Mouse (Mus musculus): ENCODE measurements around the gene Atp7a. TPM values are rescaled to one million over a fixed set of nuclear protein-coding genes. Genes with fewer than 3 reads are reported as not detected.

The Atp7a gene
- polyA plus RNA-seq, 1 experiment from 2014 or later: 35.5 TPM

GRCm38 (mm10) chrX:106171853-106172154 is 144.7 kb downstream of the Atp7a start:
- Histone ChIP-seq H3K27me3 (no peaks in the 10 kb centered on the region), H3K9ac (replicated peaks) (no peak overlapping the region), H3K36me3 (no peaks in the 10 kb centered on the region), H3K27ac (no peak overlapping the region), H3K9me3 (no peaks in the 10 kb centered on the region), H3K4me1 (replicated peaks) (no peaks in the 10 kb centered on the region), H3K4me3 (replicated peaks) (peak overlapping the region; percentile 23; the same call in 1 of the 2 replicates), H3K4me2 (peak overlapping the region; percentile 45)
- 60% methylated on average over 5 of the region's 6 CpGs for WGBS
- ATAC-seq (ENCODE audit: insufficient number of reproducible peaks, insufficient read depth, low FRiP score, low TSS enrichment, low read depth): no peak

Other genes starting within 250 kb of the Atp7a start
- gene Atrx, start 97.9 kb upstream of the Atp7a start, polyA plus RNA-seq (2016; fragmentation: Nextera tagmentation; extraction: Ambion mirVana): 252 and 261 TPM in 2 replicates
- gene Magt1, start 15.4 kb upstream of the Atp7a start, polyA plus RNA-seq (2016; fragmentation: Nextera tagmentation; extraction: Ambion mirVana): 62.8 and 63.7 TPM in 2 replicates
- gene Cox7b, start 11.6 kb upstream of the Atp7a start, polyA plus RNA-seq (2016; fragmentation: Nextera tagmentation; extraction: Ambion mirVana): 342 TPM in 2 replicates
- 0.31 and 0.35 TPM in 2 replicates for gene Tlr13, start 115.9 kb downstream of the Atp7a start, polyA plus RNA-seq (2016; fragmentation: Nextera tagmentation; extraction: Ambion mirVana)
- gene Pgk1, start 159.8 kb downstream of the Atp7a start, polyA plus RNA-seq (2016; fragmentation: Nextera tagmentation; extraction: Ambion mirVana): 337 and 358 TPM in 2 replicates
- 6.5 and 8.5 TPM in 2 replicates for gene Taf9b, start 193.9 kb downstream of the Atp7a start, polyA plus RNA-seq (2016; fragmentation: Nextera tagmentation; extraction: Ambion mirVana)
- gene Fnd3c2, start 228.1 kb downstream of the Atp7a start, polyA plus RNA-seq (2016; fragmentation: Nextera tagmentation; extraction: Ambion mirVana): not detected in 2 replicates